Mouse (Mus musculus): ENCODE measurements around the gene Mtcl1. TPM values are rescaled to one million over a fixed set of nuclear protein-coding genes. Genes with fewer than 3 reads are reported as not detected.
"Not testable (repeated sequence)": the region's sequence is repeated elsewhere in the genome, so short reads cannot be mapped to it uniquely, and the experiment has no call there.

Mtcl1 gene
- total RNA-seq, 2 experiments from 2014 or later, result 103 to 122 TPM

GRCm38 (mm10) chr17:66447007-66447312 is 2.6 kb downstream of the Mtcl1 start:
- H3K4me3 ChIP-seq, result peak overlapping the region; percentile 93
- intact Hi-C loops (cut with DNase I), result loop anchor here (5.0 kb wide), 1 partner anchor 95 kb away; no protein-coding TSS in a partner anchor
- TF ChIP-seq CTCF (IDR thresholded peaks at IDR 0.05), result no peak
- peak overlapping the region; percentile 94 for H3K27ac ChIP-seq
- peak in 1 of 2 experiments; percentile 27 for DNase-seq (ENCODE audit: extremely low spot score in 1 of 2, low spot score in 2 of 2)

- DNase-seq (ENCODE audit: extremely low spot score in 1 of 2, low spot score in 2 of 2), result no peak
- Histone ChIP-seq H3K4me3 (peak overlapping the region; percentile 93), H3K27ac (peak overlapping the region; percentile 94)
- intact Hi-C loops (cut with DNase I), result loop anchor here (5.0 kb wide), 1 partner anchor 94 kb away; no protein-coding TSS in a partner anchor
- no peak for TF ChIP-seq CTCF (IDR thresholded peaks at IDR 0.05)
Observed at GRCm38 (mm10) chr17:66446196-66447006, 3.1 kb downstream of the Mtcl1 start.

DNA sequence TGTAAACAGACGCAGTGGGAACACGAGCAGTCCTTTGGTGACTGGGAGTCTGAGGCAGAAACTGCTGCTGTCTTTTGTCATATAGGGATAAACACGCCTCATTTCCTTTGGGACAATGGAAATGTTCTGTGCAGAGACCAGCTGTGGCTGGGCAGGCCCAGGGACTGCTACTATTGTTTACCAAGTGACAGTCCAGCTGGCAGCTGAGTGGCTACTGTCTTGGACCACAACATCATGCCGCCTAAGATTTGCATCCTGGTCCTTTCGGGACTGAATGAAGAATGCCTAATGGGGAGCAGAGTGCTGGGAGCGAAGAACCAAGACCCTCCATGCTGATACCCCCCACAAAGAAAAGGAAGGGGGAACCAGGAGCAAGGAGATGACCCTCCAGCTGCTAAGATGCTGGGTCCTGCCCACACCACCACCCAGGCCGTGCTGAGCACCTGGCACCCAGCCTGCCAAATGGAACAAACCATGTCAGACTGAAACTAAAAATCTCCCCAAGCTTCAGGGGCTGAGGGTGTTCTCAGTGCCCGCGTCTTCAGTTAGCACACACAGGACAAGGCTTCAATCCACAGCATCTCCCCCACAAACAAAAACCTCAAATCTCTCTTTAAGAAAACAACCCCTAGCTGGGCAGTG is 5.4 kb downstream of the Mtcl1 start:
- intact Hi-C loops (cut with DNase I), result no loop called here
- Histone ChIP-seq H3K27ac (peak overlapping the region; percentile 57), H3K4me3 (peak overlapping the region; percentile 2)
- TF ChIP-seq CTCF (IDR thresholded peaks at IDR 0.05), result no peak
- no peak for DNase-seq (ENCODE audit: extremely low spot score in 1 of 2, low spot score in 2 of 2)

DNA sequence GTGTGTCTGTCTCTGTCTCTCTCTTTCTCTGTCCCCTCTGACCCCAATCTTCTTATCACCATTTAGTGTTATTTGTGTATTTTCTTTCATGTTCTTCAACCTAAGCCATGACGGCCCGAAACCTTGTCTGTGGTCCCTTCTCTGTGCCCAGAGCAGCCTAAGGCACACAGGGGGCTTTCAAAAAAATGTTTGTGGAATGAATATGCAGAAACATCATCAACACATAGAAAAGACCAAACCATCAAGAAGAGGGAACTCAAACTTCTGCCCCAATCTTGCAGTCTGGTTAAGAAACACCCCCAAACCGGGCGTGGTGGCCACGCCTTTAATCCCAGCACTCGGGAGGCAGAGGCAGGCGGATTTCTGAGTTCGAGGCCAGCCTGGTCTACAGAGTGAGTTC is 9.7 kb downstream of the Mtcl1 start:
- Histone ChIP-seq H3K27ac (peak overlapping the region; percentile 61), H3K4me3 (no peak overlapping the region)
- no peak for DNase-seq (ENCODE audit: extremely low spot score in 1 of 2, low spot score in 2 of 2)
- no peak for TF ChIP-seq CTCF (IDR thresholded peaks at IDR 0.05)
- intact Hi-C loops (cut with DNase I), result no loop called here

GRCm38 (mm10) chr17:66439051-66439753 is 10.3 kb downstream of the Mtcl1 start:
- no peak overlapping the region; the same call in 1 of the 2 replicates for H3K4me3 ChIP-seq
- no peak for DNase-seq (ENCODE audit: extremely low spot score in 1 of 2, low spot score in 2 of 2)
- TF ChIP-seq CTCF (IDR thresholded peaks at IDR 0.05), result no peak
- intact Hi-C loops (cut with DNase I), result no loop called here
- H3K27ac ChIP-seq, result peak overlapping the region; percentile 61

- no peak for DNase-seq (ENCODE audit: extremely low spot score in 1 of 2, low spot score in 2 of 2)
- no peak for TF ChIP-seq CTCF (IDR thresholded peaks at IDR 0.05)
- intact Hi-C loops (cut with DNase I), result no loop called here
- H3K27ac ChIP-seq, result peak overlapping the region; percentile 56
- H3K4me3 ChIP-seq, result peak overlapping the region; percentile 19; the same call in 1 of the 2 replicates
Observed at GRCm38 (mm10) chr17:66438137-66438536, 11.4 kb downstream of the Mtcl1 start.

- peak in 1 of 2 experiments; percentile 31 for DNase-seq (ENCODE audit: extremely low spot score in 1 of 2, low spot score in 2 of 2)
- H3K27ac ChIP-seq, result peak overlapping the region; percentile 56
- no peak overlapping the region for H3K4me3 ChIP-seq
- TF ChIP-seq CTCF (IDR thresholded peaks at IDR 0.05), result no peak
- intact Hi-C loops (cut with DNase I), result no loop called here
Observed at GRCm38 (mm10) chr17:66436811-66437210, 12.7 kb downstream of the Mtcl1 start.

- Histone ChIP-seq H3K4me3 (no peak overlapping the region), H3K27ac (peak overlapping the region; percentile 50)
- intact Hi-C loops (cut with DNase I), result no loop called here
Observed at GRCm38 (mm10) chr17:66435982-66436381, 13.6 kb downstream of the Mtcl1 start.

GRCm38 (mm10) chr17:66435007-66435406 is 14.5 kb downstream of the Mtcl1 start:
- intact Hi-C loops (cut with DNase I), result no loop called here
- no peak overlapping the region for H3K4me3 ChIP-seq
- peak overlapping the region; percentile 69 for H3K27ac ChIP-seq
- TF ChIP-seq CTCF (IDR thresholded peaks at IDR 0.05), result no peak
- DNase-seq (ENCODE audit: extremely low spot score in 1 of 2, low spot score in 2 of 2), result peak in 1 of 2 experiments; percentile 24

More at GRCm38 (mm10) chr17:66435982-66436381, 13.6 kb downstream of the Mtcl1 start:
- no peak for TF ChIP-seq CTCF (IDR thresholded peaks at IDR 0.05)
- no peak for DNase-seq (ENCODE audit: extremely low spot score in 1 of 2, low spot score in 2 of 2)

DNA sequence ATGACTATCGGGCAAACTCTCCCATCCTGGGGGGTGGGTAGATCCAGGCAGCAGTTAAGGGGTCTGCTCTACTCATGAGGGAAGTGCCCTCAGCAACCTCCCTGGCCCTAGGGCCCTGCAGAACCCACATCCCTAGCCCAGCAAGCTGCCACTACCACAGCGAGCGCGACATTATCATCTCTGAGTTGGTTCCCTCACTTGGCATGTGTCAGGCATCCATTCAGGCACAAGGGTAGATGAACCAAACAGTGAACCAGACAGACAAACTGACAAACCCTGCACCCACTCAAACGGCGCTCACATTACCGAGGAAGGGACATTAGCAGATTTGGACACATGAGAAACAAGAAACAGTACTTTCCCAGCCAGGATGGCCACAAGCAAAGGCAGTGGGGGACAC is 15.0 kb downstream of the Mtcl1 start:
- Histone ChIP-seq H3K4me3 (no peak overlapping the region), H3K27ac (peak overlapping the region; percentile 69)
- intact Hi-C loops (cut with DNase I), result no loop called here
- no peak for TF ChIP-seq CTCF (IDR thresholded peaks at IDR 0.05)
- DNase-seq (ENCODE audit: extremely low spot score in 1 of 2, low spot score in 2 of 2), result no peak

DNA sequence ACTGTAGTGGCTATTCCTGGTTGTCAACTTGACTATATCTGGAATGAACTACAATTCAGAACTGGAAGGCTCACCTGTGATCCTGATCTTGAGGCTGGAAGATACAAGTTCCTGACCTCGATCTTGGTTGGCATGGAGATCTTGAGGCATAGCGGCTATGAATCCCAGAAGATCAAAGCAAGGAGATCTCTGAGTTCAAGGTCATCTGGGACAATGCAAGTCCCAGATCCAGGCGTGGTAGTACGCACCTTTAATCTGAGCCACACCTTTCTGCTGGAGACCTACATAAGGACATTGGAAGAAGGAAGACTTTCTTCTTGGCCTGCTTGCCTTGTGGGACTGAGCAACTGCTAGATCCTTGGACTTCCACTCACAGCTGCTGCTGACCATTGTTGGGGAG is 24.9 kb downstream of the Mtcl1 start:
- DNase-seq (ENCODE audit: extremely low spot score in 1 of 2, low spot score in 2 of 2); intact Hi-C loops (cut with DNase I): not testable (repeated sequence)

GRCm38 (mm10) chr17:66419421-66419820 is 30.1 kb downstream of the Mtcl1 start:
- no peak overlapping the region for H3K4me3 ChIP-seq
- no peak for TF ChIP-seq CTCF (IDR thresholded peaks at IDR 0.05)
- intact Hi-C loops (cut with DNase I), result no loop called here
- DNase-seq (ENCODE audit: extremely low spot score in 1 of 2, low spot score in 2 of 2), result no peak
- no peak overlapping the region for H3K27ac ChIP-seq

More for the DNA sequence above, 24.9 kb downstream of the Mtcl1 start:
- H3K27ac ChIP-seq, H3K4me3 ChIP-seq: not testable (repeated sequence)

All from left cerebral cortex, adult 2 months (tissue).